Comparison of ENCODE assay signal across 8 mouse cellular contexts in genomic region chr7:34390834-34391155, GRCm38 (mm10). TPM values are rescaled to one million over a fixed set of nuclear protein-coding genes. Genes with fewer than 3 reads are reported as not detected.
DNase-seq lines count a peak whose midpoint lies in the region; ATAC-seq and TF ChIP-seq lines count a peak whose summit lies in the region.

No protein-coding gene starts in this region.

- no peak for ATAC-seq in embryonic facial prominence, embryonic 14.5 days (ENCODE audit: low read depth)
- no peak for ATAC-seq in heart, postnatal 0 days (ENCODE audit: insufficient read depth, low read depth)
- ATAC-seq in liver, embryonic 16.5 days (ENCODE audit: low read depth): no peak
- no peak for ATAC-seq in megakaryocyte-erythroid progenitor cell, adult 5-6 weeks (replicated peaks; ENCODE audit: low FRiP score, low TSS enrichment, poor library complexity, severe bottlenecking)

- peaks cover 23% of the 10 kb centered on the region for H3K4me1 ChIP-seq in embryonic facial prominence, embryonic 14.5 days (ENCODE audit: control insufficient read depth, insufficient read depth, low read length)
- peaks cover 14% of the 10 kb centered on the region for H3K4me1 ChIP-seq in heart, postnatal 0 days (ENCODE audit: control insufficient read depth, insufficient read depth)
- H3K4me1 ChIP-seq in liver, embryonic 16.5 days (ENCODE audit: control insufficient read depth, low read depth, low read length): peaks cover 28% of the 10 kb centered on the region

- H3K9ac ChIP-seq in embryonic facial prominence, embryonic 14.5 days (ENCODE audit: low read depth, low read length): peak overlapping the region; percentile 99; the same call in 1 of the 2 replicates
- H3K9ac ChIP-seq in heart, postnatal 0 days (replicated peaks; ENCODE audit: low read depth, low read length): 0 out of 2 replicates have a peak overlapping the region, but pooled peaks have one; percentile 97
- peak overlapping the region; percentile 100; the same call in 1 of the 2 replicates for H3K9ac ChIP-seq in liver, embryonic 16.5 days (ENCODE audit: low read depth, low read length)

- H3K36me3 ChIP-seq in embryonic facial prominence, embryonic 14.5 days (ENCODE audit: control insufficient read depth, insufficient read depth, low read length): 0 out of 2 replicates have a peak, but pooled peaks cover 5% of the 10 kb centered on the region
- no peaks in the 10 kb centered on the region for H3K36me3 ChIP-seq in heart, postnatal 0 days (replicated peaks; ENCODE audit: control insufficient read depth, insufficient read depth, low read length)
- no peaks in the 10 kb centered on the region for H3K36me3 ChIP-seq in liver, embryonic 16.5 days (ENCODE audit: control insufficient read depth, insufficient read depth)

- H3K4me2 ChIP-seq in embryonic facial prominence, embryonic 14.5 days (ENCODE audit: low read depth, low read length): peak overlapping the region; percentile 96
- H3K4me2 ChIP-seq in heart, postnatal 0 days (ENCODE audit: low read depth, low read length): peak overlapping the region; percentile 97
- H3K4me2 ChIP-seq in liver, embryonic 16.5 days (ENCODE audit: low read depth, low read length): peak overlapping the region; percentile 69

- TF ChIP-seq EP300 in heart, postnatal 0 days (IDR thresholded peaks at IDR 0.05; ENCODE audit: low read depth): no peak

- peak overlapping the region; percentile 100; the same call in 1 of the 2 replicates for H3K27ac ChIP-seq in embryonic facial prominence, embryonic 14.5 days (replicated peaks; ENCODE audit: low read depth, low read length)
- H3K27ac ChIP-seq in heart, postnatal 0 days (ENCODE audit: low read depth): 0 out of 2 replicates have a peak overlapping the region, but pooled peaks have one; percentile 93
- no peak overlapping the region for H3K27ac ChIP-seq in liver, embryonic 16.5 days (ENCODE audit: low read length)

- H3K27me3 ChIP-seq in embryonic facial prominence, embryonic 14.5 days (replicated peaks; ENCODE audit: control insufficient read depth, insufficient read depth, low read length): no peaks in the 10 kb centered on the region
- H3K27me3 ChIP-seq in heart, postnatal 0 days (ENCODE audit: control insufficient read depth, insufficient read depth, low read length): no peaks in the 10 kb centered on the region
- H3K27me3 ChIP-seq in liver, embryonic 16.5 days (ENCODE audit: control insufficient read depth, insufficient read depth, low read depth, low read length): no peaks in the 10 kb centered on the region

- H3K4me3 ChIP-seq in embryonic facial prominence, embryonic 14.5 days (ENCODE audit: low read depth, low read length): peak overlapping the region; percentile 96
- H3K4me3 ChIP-seq in heart, postnatal 0 days (ENCODE audit: low read depth, low read length): peak overlapping the region; percentile 91; the same call in 1 of the 2 replicates
- peak overlapping the region; percentile 96 for H3K4me3 ChIP-seq in liver, embryonic 16.5 days (ENCODE audit: low read depth, low read length)

- no peaks in the 10 kb centered on the region for H3K9me3 ChIP-seq in embryonic facial prominence, embryonic 14.5 days (ENCODE audit: control insufficient read depth, low read length)
- H3K9me3 ChIP-seq in heart, postnatal 0 days (replicated peaks; ENCODE audit: control insufficient read depth, low read length): no peaks in the 10 kb centered on the region
- H3K9me3 ChIP-seq in liver, embryonic 16.5 days (replicated peaks; ENCODE audit: control insufficient read depth, low read length): no peaks in the 10 kb centered on the region

- WGBS in embryonic facial prominence, embryonic 14.5 days: 71% methylated on average over 7 of the region's 7 CpGs
- WGBS in heart, postnatal 0 days: 63% methylated on average over 7 of the region's 7 CpGs
- WGBS in liver, embryonic 16.5 days (ENCODE audit: insufficient replicate concordance): 68% methylated on average over 7 of the region's 7 CpGs

- peak; percentile 10 for DNase-seq in ovary, postnatal 36 days (ENCODE audit: low spot score)
- no peak for DNase-seq in ovary, postnatal 14 days (ENCODE audit: low spot score)
- peak; percentile 54 for DNase-seq in embryonic facial prominence, embryonic 14.5 days (ENCODE audit: low spot score)
- DNase-seq in heart, postnatal 0 days (ENCODE audit: low spot score): no peak
- peak; percentile 28 for DNase-seq in retina, postnatal 1 day
- DNase-seq in adrenal gland, postnatal 36 days: no peak

- TF ChIP-seq CTCF in heart, postnatal 0 days (IDR thresholded peaks at IDR 0.05; ENCODE audit: low read depth): no peak

RNA-seq across cellular contexts. Expression of gene Lsm14a, which starts 2.3 kb away (rescaled TPM):
- polyA plus RNA-seq in embryonic facial prominence, embryonic 14.5 days (2014; fragmentation: Nextera tagmentation; extraction: Ambion mirVana): 62.7 and 63.4 TPM in 2 replicates
- total RNA-seq in heart, postnatal 0 days (2014; rRNA removed; ENCODE audit: low replicate concordance): 41.4 and 57.2 TPM in 2 replicates
- 40.7 and 44.7 TPM in 2 replicates for polyA plus RNA-seq in heart, postnatal 0 days (2015; fragmentation: Nextera tagmentation; extraction: Ambion mirVana)
- polyA plus RNA-seq in liver, embryonic 16.5 days (2015; fragmentation: Nextera tagmentation; extraction: Ambion mirVana): 38.3 and 38.7 TPM in 2 replicates
- total RNA-seq in adrenal gland, postnatal 36 days (2021): 100 to 1,000 TPM; 105 to 121 TPM
- total RNA-seq in megakaryocyte-erythroid progenitor cell, adult 5-6 weeks (2014; fragmentation: Nextera tagmentation): 102 and 120 TPM in 2 replicates
- total RNA-seq in megakaryocyte-erythroid progenitor cell, adult 5-6 weeks (2017): 77.0 and 82.9 TPM in 2 replicates

Comparison
In these comparisons a context has a peak if more than half of its experiments do, and no peak if none do; other contexts are left out.
1. DNase-seq: peak in ovary, postnatal 36 days (single experiment), embryonic facial prominence, embryonic 14.5 days (single experiment) and retina, postnatal 1 day (single experiment); none in ovary, postnatal 14 days (single experiment), heart, postnatal 0 days (single experiment) and adrenal gland, postnatal 36 days (0 of 2).
2. Peak in every context shown above with its lines, with median percentiles within 50 percentile points of each other: H3K4me2 ChIP-seq, H3K4me3 ChIP-seq and H3K9ac ChIP-seq.